Mouse (Mus musculus): Measurements from ENCODE around the gene Dguok. TPM values are rescaled to one million over a fixed set of nuclear protein-coding genes. Genes with fewer than 3 reads are reported as not detected.

Dguok gene
- polyA plus RNA-seq, 1 experiment = 54.9 TPM

- TF ChIP-seq POLR2A (IDR thresholded peaks at IDR 0.05; ENCODE audit: borderline replicate concordance, extremely low read depth, low read depth, low read length) = no peak
- TF ChIP-seq CTCF (IDR thresholded peaks at IDR 0.05; ENCODE audit: insufficient read depth, low read length) = no peak
- Histone ChIP-seq H3K4me1 (ENCODE audit: control insufficient read depth, insufficient read depth, low read length) (peaks cover 10% of the 10 kb centered on the region), H3K4me3 (replicated peaks; ENCODE audit: extremely low read depth, low read depth, low read length) (no peak overlapping the region)
- DNase-seq = no peak
- 86% methylated on average over 4 of the region's 4 CpGs for WGBS
Measured at GRCm38 (mm10) chr6:83487298-83487697, 19.5 kb downstream of the Dguok start.

GRCm38 (mm10) chr6:83485854-83486253 lies 20.9 kb downstream of the Dguok start:
- Histone ChIP-seq H3K4me3 (replicated peaks; ENCODE audit: extremely low read depth, low read depth, low read length) (no peak overlapping the region), H3K4me1 (ENCODE audit: control insufficient read depth, insufficient read depth, low read length) (peaks cover 22% of the 10 kb centered on the region)
- TF ChIP-seq POLR2A (IDR thresholded peaks at IDR 0.05; ENCODE audit: borderline replicate concordance, extremely low read depth, low read depth, low read length) (no peak), CTCF (IDR thresholded peaks at IDR 0.05; ENCODE audit: insufficient read depth, low read length) (no peak)
- DNase-seq = peak; percentile 26
- 55% methylated on average over 4 of the region's 4 CpGs for whole genome bisulfite sequencing

GRCm38 (mm10) chr6:83483776-83484175 lies 23.0 kb downstream of the Dguok start:
- no peak for TF ChIP-seq POLR2A (IDR thresholded peaks at IDR 0.05; ENCODE audit: borderline replicate concordance, extremely low read depth, low read depth, low read length)
- TF ChIP-seq CTCF (IDR thresholded peaks at IDR 0.05; ENCODE audit: insufficient read depth, low read length) = no peak
- no peak for DNase-seq
- 95% methylated on average over 7 of the region's 7 CpGs for WGBS

GRCm38 (mm10) chr6:83482418-83483085 lies 24.2 kb downstream of the Dguok start:
- WGBS = 14% methylated on average over 10 of the region's 10 CpGs
- Histone ChIP-seq H3K4me1 (ENCODE audit: control insufficient read depth, insufficient read depth, low read length) (peaks cover 19% of the 10 kb centered on the region), H3K4me3 (replicated peaks; ENCODE audit: extremely low read depth, low read depth, low read length) (no peak overlapping the region)
- TF ChIP-seq CTCF (IDR thresholded peaks at IDR 0.05; ENCODE audit: insufficient read depth, low read length) (no peak), POLR2A (IDR thresholded peaks at IDR 0.05; ENCODE audit: borderline replicate concordance, extremely low read depth, low read depth, low read length) (no peak)
- peak; percentile 59 for DNase-seq

More at GRCm38 (mm10) chr6:83483776-83484175, 23.0 kb downstream of the Dguok start:
- H3K4me3 ChIP-seq (replicated peaks; ENCODE audit: extremely low read depth, low read depth, low read length) = no peak overlapping the region
- peaks cover 19% of the 10 kb centered on the region for H3K4me1 ChIP-seq (ENCODE audit: control insufficient read depth, insufficient read depth, low read length)

GRCm38 (mm10) chr6:83480019-83480655 lies 26.6 kb downstream of the Dguok start:
- 84% methylated on average over 6 of the region's 6 CpGs for WGBS
- DNase-seq = no peak
- H3K4me3 ChIP-seq (replicated peaks; ENCODE audit: extremely low read depth, low read depth, low read length) = no peak overlapping the region

GRCm38 (mm10) chr6:83479193-83479592 lies 27.6 kb downstream of the Dguok start:
- H3K4me3 ChIP-seq (replicated peaks; ENCODE audit: extremely low read depth, low read depth, low read length) = no peak overlapping the region
- DNase-seq = no peak
- H3K4me1 ChIP-seq (ENCODE audit: control insufficient read depth, insufficient read depth, low read length) = peaks cover 19% of the 10 kb centered on the region
- 87% methylated on average over 2 of the region's 2 CpGs for WGBS
- TF ChIP-seq POLR2A (IDR thresholded peaks at IDR 0.05; ENCODE audit: borderline replicate concordance, extremely low read depth, low read depth, low read length) (no peak), CTCF (IDR thresholded peaks at IDR 0.05; ENCODE audit: insufficient read depth, low read length) (no peak)

More at GRCm38 (mm10) chr6:83480019-83480655, 26.6 kb downstream of the Dguok start:
- no peak for TF ChIP-seq CTCF (IDR thresholded peaks at IDR 0.05; ENCODE audit: insufficient read depth, low read length)
- TF ChIP-seq POLR2A (IDR thresholded peaks at IDR 0.05; ENCODE audit: borderline replicate concordance, extremely low read depth, low read depth, low read length) = no peak
- peaks cover 19% of the 10 kb centered on the region for H3K4me1 ChIP-seq (ENCODE audit: control insufficient read depth, insufficient read depth, low read length)

- TF ChIP-seq CTCF (IDR thresholded peaks at IDR 0.05; ENCODE audit: insufficient read depth, low read length) = no peak
- TF ChIP-seq POLR2A (IDR thresholded peaks at IDR 0.05; ENCODE audit: borderline replicate concordance, extremely low read depth, low read depth, low read length) = no peak
- 90% methylated on average over 7 of the region's 7 CpGs for WGBS
- H3K4me3 ChIP-seq (replicated peaks; ENCODE audit: extremely low read depth, low read depth, low read length) = no peak overlapping the region
- no peak for DNase-seq
- peaks cover 19% of the 10 kb centered on the region for H3K4me1 ChIP-seq (ENCODE audit: control insufficient read depth, insufficient read depth, low read length)
Measured at GRCm38 (mm10) chr6:83478628-83479027, 28.1 kb downstream of the Dguok start.

GRCm38 (mm10) chr6:83478217-83478616 lies 28.6 kb downstream of the Dguok start:
- no peak for TF ChIP-seq CTCF (IDR thresholded peaks at IDR 0.05; ENCODE audit: insufficient read depth, low read length)
- no peak for TF ChIP-seq POLR2A (IDR thresholded peaks at IDR 0.05; ENCODE audit: borderline replicate concordance, extremely low read depth, low read depth, low read length)
- peaks cover 22% of the 10 kb centered on the region for H3K4me1 ChIP-seq (ENCODE audit: control insufficient read depth, insufficient read depth, low read length)
- H3K4me3 ChIP-seq (replicated peaks; ENCODE audit: extremely low read depth, low read depth, low read length) = no peak overlapping the region
- DNase-seq = no peak
- WGBS = 72% methylated on average over 4 of the region's 4 CpGs

- WGBS = 62% methylated on average over 7 of the region's 7 CpGs
- no peak for DNase-seq
- TF ChIP-seq POLR2A (IDR thresholded peaks at IDR 0.05; ENCODE audit: borderline replicate concordance, extremely low read depth, low read depth, low read length) (no peak), CTCF (IDR thresholded peaks at IDR 0.05; ENCODE audit: insufficient read depth, low read length) (no peak)
- no peak overlapping the region for H3K4me3 ChIP-seq (replicated peaks; ENCODE audit: extremely low read depth, low read depth, low read length)
- H3K4me1 ChIP-seq (ENCODE audit: control insufficient read depth, insufficient read depth, low read length) = peaks cover 7% of the 10 kb centered on the region
Measured at GRCm38 (mm10) chr6:83475431-83475830, 31.3 kb downstream of the Dguok start.

- 39% methylated on average over 9 of the region's 9 CpGs for WGBS
- peak; percentile 67 for DNase-seq
- TF ChIP-seq POLR2A (IDR thresholded peaks at IDR 0.05; ENCODE audit: borderline replicate concordance, extremely low read depth, low read depth, low read length) (no peak), CTCF (IDR thresholded peaks at IDR 0.05; ENCODE audit: insufficient read depth, low read length) (no peak)
- Histone ChIP-seq H3K4me1 (ENCODE audit: control insufficient read depth, insufficient read depth, low read length) (peaks cover 7% of the 10 kb centered on the region), H3K4me3 (replicated peaks; ENCODE audit: extremely low read depth, low read depth, low read length) (no peak overlapping the region)
Measured at GRCm38 (mm10) chr6:83473240-83473639, 33.5 kb downstream of the Dguok start.

Measured in lung, adult 2 months (tissue).